Mouse (Mus musculus) activated CD4-positive, CD25-positive, alpha-beta regulatory T cell, adult 4 months (primary cell): ENCODE data around the gene Ccdc33. TPM values are rescaled to one million over a fixed set of nuclear protein-coding genes. Genes with fewer than 3 reads are reported as not detected.

Source experiments
- ATAC-seq: one replicate; pipeline ENCODE4 v1.8.0; 2017
- polyA plus RNA-seq, 2 experiments: library from polyadenylated mRNA; unstranded; fragments of 100-300 nt; shearing (Covaris generic); gene quantifications; one replicate each; pipeline ENCODE4 v1.2.1; 2017

Gene Ccdc33
- polyA plus RNA-seq, 2 experiments from 2014 or later = not detected

GRCm38 (mm10) chr9:58091623-58092425, 26.8 kb downstream of the Ccdc33 start:
- no peak for ATAC-seq

GRCm38 (mm10) chr9:58087277-58087998, 31.2 kb downstream of the Ccdc33 start:
- ATAC-seq = no peak

- no peak for ATAC-seq
These were observed 31.8 kb downstream of the Ccdc33 start for GRCm38 (mm10) chr9:58086861-58087260.

- ATAC-seq = no peak
These were observed 32.4 kb downstream of the Ccdc33 start for GRCm38 (mm10) chr9:58086203-58086602.

GRCm38 (mm10) chr9:58085074-58085473, 33.5 kb downstream of the Ccdc33 start:
- no peak for ATAC-seq

- ATAC-seq = no peak
These were observed 34.0 kb downstream of the Ccdc33 start for GRCm38 (mm10) chr9:58084586-58084985.

- no peak for ATAC-seq
These were observed 44.1 kb downstream of the Ccdc33 start for GRCm38 (mm10) chr9:58074561-58074960.

GRCm38 (mm10) chr9:58067546-58067945, 51.1 kb downstream of the Ccdc33 start:
- ATAC-seq = no peak

GRCm38 (mm10) chr9:58066731-58067095, 51.9 kb downstream of the Ccdc33 start:
- no peak for ATAC-seq

- ATAC-seq = no peak
These were observed 52.5 kb downstream of the Ccdc33 start for GRCm38 (mm10) chr9:58065977-58066730.

GRCm38 (mm10) chr9:58065532-58065931, 53.1 kb downstream of the Ccdc33 start:
- ATAC-seq = no peak

GRCm38 (mm10) chr9:58063531-58063930, 55.1 kb downstream of the Ccdc33 start, which contains the start of gene Stra6:
Stra6 (plus strand) TSS chr9:58063788.
- no peak for ATAC-seq

- ATAC-seq = no peak
These were observed 57.7 kb downstream of the Ccdc33 start for GRCm38 (mm10) chr9:58060677-58061667.

GRCm38 (mm10) chr9:58059920-58060319, 58.7 kb downstream of the Ccdc33 start:
- no peak for ATAC-seq

GRCm38 (mm10) chr9:58055666-58056065, 63.0 kb downstream of the Ccdc33 start:
- no peak for ATAC-seq

- no peak for ATAC-seq
These were observed 64.6 kb downstream of the Ccdc33 start for GRCm38 (mm10) chr9:58054032-58054431.

- ATAC-seq = no peak
These were observed 65.1 kb downstream of the Ccdc33 start for GRCm38 (mm10) chr9:58053544-58053943.

- ATAC-seq = no peak
These were observed 65.5 kb downstream of the Ccdc33 start for GRCm38 (mm10) chr9:58053102-58053501.

- ATAC-seq = no peak
These were observed 66.7 kb downstream of the Ccdc33 start for GRCm38 (mm10) chr9:58051937-58052336.

GRCm38 (mm10) chr9:58049861-58050260, 68.8 kb downstream of the Ccdc33 start:
- ATAC-seq = no peak

- no peak for ATAC-seq
These were observed 69.4 kb downstream of the Ccdc33 start for GRCm38 (mm10) chr9:58049186-58049585.

GRCm38 (mm10) chr9:58048621-58049020, 70.0 kb downstream of the Ccdc33 start:
- no peak for ATAC-seq
